Mouse (Mus musculus) stomach, embryonic 16.5 days (tissue): ENCODE results near the gene Bbx. TPM values are rescaled to one million over a fixed set of nuclear protein-coding genes. Genes with fewer than 3 reads are reported as not detected.

ENCODE experiments used
- ATAC-seq: fragments of 200-750 bp; cut with Nextera tagmentation; 2 replicates; pipeline ENCODE4 v1.8.0; 2017; ENCODE audit warnings: moderate number of reproducible peaks, moderate TSS enrichment; ENCODE audit not compliant: insufficient read depth, low FRiP score
- H3K27ac ChIP-seq: fragments of 300-500 bp; sonication (generic); 2 replicates; pipeline ENCODE4 v1.5.1; 2014; ENCODE audit warnings: low read length
- H3K27me3 ChIP-seq: fragments of 300-500 bp; sonication (generic); 2 replicates; pipeline ENCODE4 v1.6.1; 2014; ENCODE audit warnings: low read length, control low read depth, mixed read lengths; ENCODE audit not compliant: control insufficient read depth, insufficient read depth
- H3K36me3 ChIP-seq: fragments of 300-500 bp; sonication (generic); 2 replicates; pipeline ENCODE4 v1.6.1; 2014; ENCODE audit warnings: low read length; ENCODE audit not compliant: control insufficient read depth, insufficient read depth
- H3K4me1 ChIP-seq: fragments of 300-500 bp; sonication (generic); 2 replicates; pipeline ENCODE4 v1.6.1; 2014; ENCODE audit warnings: low read length, control low read depth, mixed read lengths; ENCODE audit not compliant: control insufficient read depth, insufficient read depth
- H3K4me2 ChIP-seq: fragments of 300-500 bp; sonication (generic); 2 replicates; pipeline ENCODE4 v1.6.1; 2014; ENCODE audit warnings: low read depth, low read length, mixed read lengths
- H3K4me3 ChIP-seq: fragments of 300-500 bp; sonication (generic); replicated peaks from 2 replicates; pipeline ENCODE4 v1.5.1; 2014; ENCODE audit warnings: mild to moderate bottlenecking, low read length
- H3K9ac ChIP-seq: fragments of 300-500 bp; sonication (generic); 2 replicates; pipeline ENCODE4 v1.6.1; 2014; ENCODE audit warnings: low read length
- H3K9me3 ChIP-seq: fragments of 300-500 bp; sonication (generic); replicated peaks from 2 replicates; pipeline ENCODE4 v1.6.1; 2016; ENCODE audit warnings: low read length, control low read depth; ENCODE audit not compliant: control insufficient read depth
- WGBS: fragments of 180-500 bp; shearing (Covaris S2); extraction: QIAGEN DNeasy Blood & Tissue Kit; methylation state at CpG from one replicate; pipeline ENCODE4 v1.1.7; 2014; 5-methylcytosine and 5-hydroxymethylcytosine counted together
- polyA plus RNA-seq: library from polyadenylated mRNA; unstranded; fragments of >200 nt; fragmentation: Nextera tagmentation; extraction: Ambion mirVana; gene quantifications from 2 replicates; pipeline ENCODE4 v1.2.1, GENCODE M21; 2015

The Bbx gene
- polyA plus RNA-seq, 1 experiment from 2014 or later: 39.3 TPM

GRCm38 (mm10) chr16:50211727-50212126, 220.5 kb downstream of the Bbx start:
- WGBS: 82% methylated on average over 4 of the region's 4 CpGs
- H3K27me3 ChIP-seq: no peaks in the 10 kb centered on the region
- H3K9me3 ChIP-seq: no peaks in the 10 kb centered on the region
- no peak overlapping the region for H3K27ac ChIP-seq
- H3K36me3 ChIP-seq: no peaks in the 10 kb centered on the region
- H3K4me2 ChIP-seq: no peak overlapping the region
- no peak for ATAC-seq
- H3K4me3 ChIP-seq: no peak overlapping the region
- no peak overlapping the region for H3K9ac ChIP-seq
- H3K4me1 ChIP-seq: no peaks in the 10 kb centered on the region

GRCm38 (mm10) chr16:50211231-50211630, 221.0 kb downstream of the Bbx start:
- ATAC-seq: no peak
- Histone ChIP-seq H3K4me2 (no peak overlapping the region), H3K27me3 (no peaks in the 10 kb centered on the region), H3K4me1 (no peaks in the 10 kb centered on the region), H3K36me3 (no peaks in the 10 kb centered on the region), H3K27ac (no peak overlapping the region), H3K4me3 (no peak overlapping the region), H3K9me3 (no peaks in the 10 kb centered on the region), H3K9ac (no peak overlapping the region)
- WGBS: 77% methylated on average over 6 of the region's 6 CpGs

DNA sequence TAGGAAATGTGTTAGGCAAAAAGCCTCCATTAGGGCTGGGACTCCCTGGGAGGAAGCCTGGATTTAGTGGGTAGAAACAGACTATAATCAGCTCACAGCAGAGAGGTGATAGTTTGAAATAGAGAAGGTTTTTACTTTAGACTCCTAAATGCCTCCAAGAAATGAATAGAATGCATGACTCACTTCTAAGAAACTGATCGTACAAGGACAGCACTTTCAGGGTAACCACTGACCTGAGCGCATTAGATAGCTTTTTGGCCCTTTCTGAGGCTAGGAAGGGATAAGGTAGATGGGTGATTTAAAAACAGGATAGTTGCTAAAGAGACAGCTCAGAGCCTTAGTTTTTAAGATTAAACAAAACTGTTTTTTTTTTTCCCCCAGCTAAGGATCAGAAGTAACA, 221.4 kb downstream of the Bbx start:
- 87% methylated on average over 2 of the region's 2 CpGs for WGBS
- H3K4me1 ChIP-seq: no peaks in the 10 kb centered on the region
- no peak for ATAC-seq
- no peaks in the 10 kb centered on the region for H3K9me3 ChIP-seq
- H3K27ac ChIP-seq: no peak overlapping the region
- no peaks in the 10 kb centered on the region for H3K36me3 ChIP-seq
- no peaks in the 10 kb centered on the region for H3K27me3 ChIP-seq
- H3K9ac ChIP-seq: no peak overlapping the region
- no peak overlapping the region for H3K4me2 ChIP-seq
- H3K4me3 ChIP-seq: no peak overlapping the region

GRCm38 (mm10) chr16:50204944-50205343, 227.2 kb downstream of the Bbx start:
- H3K36me3 ChIP-seq: peaks cover 12% of the 10 kb centered on the region; the same call in 1 of the 2 replicates
- H3K27ac ChIP-seq: no peak overlapping the region
- no peak for ATAC-seq
- H3K4me1 ChIP-seq: no peaks in the 10 kb centered on the region
- no peaks in the 10 kb centered on the region for H3K9me3 ChIP-seq
- 82% methylated on average over 3 of the region's 3 CpGs for WGBS
- H3K9ac ChIP-seq: no peak overlapping the region
- H3K4me2 ChIP-seq: no peak overlapping the region
- no peak overlapping the region for H3K4me3 ChIP-seq
- no peaks in the 10 kb centered on the region for H3K27me3 ChIP-seq

DNA sequence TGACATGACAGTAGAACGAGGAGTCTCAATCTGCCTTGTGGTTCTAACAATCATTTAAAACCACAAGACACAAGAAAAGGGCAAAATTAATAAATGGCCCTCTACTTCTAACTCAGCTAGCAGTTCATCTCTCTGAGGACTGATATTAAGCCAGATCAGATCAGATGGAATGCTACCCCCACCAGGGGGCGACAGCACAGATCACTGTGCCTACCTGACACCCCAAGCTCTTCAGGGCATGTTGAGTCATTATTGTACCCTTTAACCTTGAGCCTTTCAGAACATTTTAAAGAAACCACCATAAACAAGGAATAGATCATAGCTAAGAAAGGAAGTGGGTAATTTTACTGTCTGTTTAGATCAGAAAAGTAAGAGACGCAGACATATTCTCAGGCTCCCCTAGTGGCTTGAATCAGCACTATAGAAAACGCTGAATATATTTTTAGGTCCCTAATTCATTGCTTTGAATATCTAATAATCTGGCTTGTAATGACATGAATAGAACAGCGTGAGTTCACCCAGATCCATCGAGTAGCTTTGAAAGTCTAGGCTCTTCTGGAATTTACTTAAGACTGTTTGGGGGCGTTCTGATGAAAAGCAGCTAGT, 230.5 kb downstream of the Bbx start:
- Histone ChIP-seq H3K4me3 (no peak overlapping the region), H3K36me3 (peaks cover 20% of the 10 kb centered on the region), H3K9ac (no peak overlapping the region), H3K9me3 (no peaks in the 10 kb centered on the region), H3K4me2 (no peak overlapping the region), H3K4me1 (no peaks in the 10 kb centered on the region), H3K27ac (no peak overlapping the region), H3K27me3 (no peaks in the 10 kb centered on the region)
- 88% methylated on average over 7 of the region's 7 CpGs for WGBS
- ATAC-seq: no peak

DNA sequence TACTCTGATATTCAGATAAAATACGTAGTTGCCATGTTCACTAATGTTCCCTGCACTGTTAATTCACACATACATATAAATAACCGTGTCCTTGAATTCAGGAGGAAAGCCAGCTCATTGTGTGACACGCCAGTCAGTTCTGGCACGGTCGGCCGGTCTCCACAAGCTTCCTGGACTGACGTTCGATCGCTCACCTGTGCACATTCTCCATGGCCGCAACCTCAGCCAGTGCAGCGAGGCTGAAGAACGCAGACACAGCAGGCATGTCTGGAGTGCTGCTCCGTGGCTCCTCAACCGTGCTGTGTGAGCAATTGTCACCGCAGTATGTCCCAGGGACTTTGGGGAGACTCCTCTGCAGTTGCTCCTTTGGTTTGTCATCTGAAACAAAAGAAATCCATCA, 232.0 kb downstream of the Bbx start:
- Histone ChIP-seq H3K27ac (no peak overlapping the region), H3K36me3 (peaks cover 20% of the 10 kb centered on the region), H3K4me2 (no peak overlapping the region), H3K4me3 (no peak overlapping the region), H3K9ac (no peak overlapping the region), H3K4me1 (no peaks in the 10 kb centered on the region), H3K27me3 (no peaks in the 10 kb centered on the region), H3K9me3 (no peaks in the 10 kb centered on the region)
- no peak for ATAC-seq
- 94% methylated on average over 15 of the region's 15 CpGs for WGBS

- no peak for ATAC-seq
These were observed 236.1 kb downstream of the Bbx start for GRCm38 (mm10) chr16:50196118-50196517.

DNA sequence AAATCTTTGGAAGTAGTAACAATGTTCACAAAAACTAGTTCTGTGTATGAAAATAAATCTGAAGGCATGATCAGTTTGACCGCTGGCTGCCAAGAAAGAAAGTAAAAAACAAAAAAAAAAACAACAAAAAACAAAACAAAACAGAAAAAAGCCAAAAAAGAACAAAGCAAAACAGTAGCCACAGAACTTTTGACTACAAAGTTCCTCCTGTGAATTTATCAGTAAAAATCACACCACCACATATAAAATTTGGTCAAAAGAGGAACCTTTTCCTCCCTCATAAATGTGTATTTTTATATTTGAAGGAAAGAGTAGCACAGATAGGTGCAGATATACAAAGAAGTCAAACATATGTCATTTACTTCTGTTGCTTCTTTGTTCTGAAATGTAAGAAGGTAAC, 239.6 kb downstream of the Bbx start:
- Histone ChIP-seq H3K4me1 (no peaks in the 10 kb centered on the region), H3K27me3 (no peaks in the 10 kb centered on the region), H3K27ac (no peak overlapping the region), H3K36me3 (no peaks in the 10 kb centered on the region; the same call in 1 of the 2 replicates), H3K4me3 (no peak overlapping the region), H3K4me2 (no peak overlapping the region), H3K9ac (no peak overlapping the region), H3K9me3 (no peaks in the 10 kb centered on the region)
- WGBS: 94% methylated on average over 1 of the region's 1 CpGs
- ATAC-seq: no peak

More at GRCm38 (mm10) chr16:50196118-50196517, 236.1 kb downstream of the Bbx start:
- H3K4me3 ChIP-seq: no peak overlapping the region
- no peaks in the 10 kb centered on the region for H3K9me3 ChIP-seq
- no peak overlapping the region for H3K27ac ChIP-seq
- H3K4me2 ChIP-seq: no peak overlapping the region
- H3K9ac ChIP-seq: no peak overlapping the region
- peaks cover 16% of the 10 kb centered on the region for H3K36me3 ChIP-seq
- no peaks in the 10 kb centered on the region for H3K27me3 ChIP-seq
- WGBS: 51% methylated on average over 4 of the region's 4 CpGs
- no peaks in the 10 kb centered on the region for H3K4me1 ChIP-seq

- Histone ChIP-seq H3K9ac (no peak overlapping the region), H3K4me1 (peaks cover 10% of the 10 kb centered on the region), H3K27ac (no peak overlapping the region), H3K36me3 (no peaks in the 10 kb centered on the region; the same call in 1 of the 2 replicates), H3K27me3 (no peaks in the 10 kb centered on the region), H3K4me2 (no peak overlapping the region), H3K4me3 (no peak overlapping the region), H3K9me3 (no peaks in the 10 kb centered on the region)
- no peak for ATAC-seq
- WGBS: 32% methylated on average over 6 of the region's 6 CpGs
These were observed 243.1 kb downstream of the Bbx start for GRCm38 (mm10) chr16:50189108-50189507.
